Mouse (Mus musculus) megakaryocyte-erythroid progenitor cell, adult 5 weeks (primary cell): ENCODE results near the gene Slc17a9. TPM values are rescaled to one million over a fixed set of nuclear protein-coding genes. Genes with fewer than 3 reads are reported as not detected.

Experiments
- polyA plus RNA-seq: library from polyadenylated mRNA; stranded (reverse); fragments of >175 nt; gene quantifications from 2 replicates; pipeline ENCODE4 v1.2.3, GENCODE M21; 2012

Slc17a9 gene
- polyA plus RNA-seq, result 28.4 and 28.7 TPM in 2 replicates

DNA sequence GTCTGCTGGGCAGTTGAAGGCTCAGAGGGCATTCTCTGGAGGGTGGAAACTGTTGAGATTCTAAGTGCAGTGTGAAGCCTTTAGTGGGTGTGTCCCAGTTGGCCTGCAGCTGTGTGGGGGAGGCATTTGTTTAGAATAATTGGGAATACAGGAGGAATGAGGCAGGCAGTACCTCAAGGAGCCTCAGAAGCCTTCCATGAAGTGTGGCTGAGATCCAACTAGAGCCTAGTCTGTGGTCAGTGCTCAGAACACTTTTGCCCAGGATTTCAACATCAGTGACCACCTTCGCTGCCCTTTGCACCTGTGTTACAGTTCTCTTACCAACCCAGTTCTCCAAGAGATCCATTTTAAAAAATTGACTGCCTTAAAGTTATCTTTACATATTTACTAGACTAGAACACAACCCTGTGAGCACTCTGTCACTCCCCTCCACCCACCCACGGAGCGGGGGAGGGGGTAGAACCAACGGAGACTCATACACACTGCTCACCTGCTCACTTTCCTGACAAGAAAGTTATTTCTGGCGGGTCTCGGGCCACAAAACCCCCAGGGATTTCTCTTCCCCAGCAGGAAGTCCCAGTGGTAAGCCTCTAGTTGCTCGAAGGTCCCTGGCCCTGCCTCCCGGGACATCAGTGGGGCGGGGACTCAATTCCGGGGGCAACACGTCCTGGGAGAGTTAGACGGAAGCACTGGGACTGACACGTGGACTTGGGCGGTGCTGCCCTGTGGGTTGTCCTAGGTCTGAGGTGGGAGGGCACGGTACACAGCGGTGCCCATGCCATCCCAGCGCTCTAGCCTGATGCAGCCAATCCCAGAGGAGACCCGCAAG lies at the start of gene Slc17a9:
Gene Slc17a9 (plus strand): TSS at position 679 of the 829 bp plus-strand sequence.

DNA sequence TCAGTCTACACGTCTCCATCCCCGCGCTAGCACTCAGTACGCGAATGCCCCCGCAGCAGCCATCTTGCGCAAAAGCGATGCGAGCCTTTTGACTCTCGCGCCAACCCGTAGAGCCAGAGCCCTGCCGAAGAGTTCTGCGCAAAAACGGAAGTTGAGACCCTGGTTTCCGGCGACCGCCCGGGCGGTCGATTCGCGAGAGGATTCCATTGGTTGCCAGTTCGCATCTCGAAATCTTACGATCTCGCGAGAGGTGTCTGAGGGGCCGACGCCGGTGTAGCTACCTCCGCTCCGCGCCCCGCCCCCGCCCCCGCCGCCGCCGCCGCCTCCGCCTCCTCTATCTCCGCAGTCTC lies 15.2 kb upstream of the Slc17a9 start, which contains the start of the genes Dido1 and Gid8:
Gene Dido1 (minus strand): TSS at position 77 of the 350 bp plus-strand sequence.
Gene Gid8 (plus strand): TSS at position 195 of the 350 bp plus-strand sequence.

GRCm38 (mm10) chr2:180776793-180777192 lies 51.7 kb downstream of the Slc17a9 start, which contains the start of gene Bhlhe23:
Gene Bhlhe23 (minus strand): TSS chr2:180776900.

Other genes with a start within 250 kb of the Slc17a9 start
- not detected in 2 replicates for gene Ntsr1, start 225.3 kb upstream of the Slc17a9 start, polyA plus RNA-seq
- 20.8 and 25.2 TPM in 2 replicates for gene Mrgbp, start 144.0 kb upstream of the Slc17a9 start, polyA plus RNA-seq
- 134 and 158 TPM in 2 replicates for gene Ogfr, start 136.0 kb upstream of the Slc17a9 start, polyA plus RNA-seq
- gene Col9a3, start 127.5 kb upstream of the Slc17a9 start, polyA plus RNA-seq, result 0.61 and 1.5 TPM in 2 replicates
- gene Tcfl5, start 82.6 kb upstream of the Slc17a9 start, polyA plus RNA-seq, result not detected in 2 replicates
- gene Dido1, start 15.3 kb upstream of the Slc17a9 start, polyA plus RNA-seq, result 16.5 and 24.3 TPM in 2 replicates
- 17.7 and 21.8 TPM in 2 replicates for gene Gid8, start 15.1 kb upstream of the Slc17a9 start, polyA plus RNA-seq
- not detected in 2 replicates for gene Bhlhe23, start 51.6 kb downstream of the Slc17a9 start, polyA plus RNA-seq
- 71.6 and 72.8 TPM in 2 replicates for gene Ythdf1, start 195.7 kb downstream of the Slc17a9 start, polyA plus RNA-seq
- gene Birc7, start 203.8 kb downstream of the Slc17a9 start, polyA plus RNA-seq, result not detected in 2 replicates
- not detected in 2 replicates for gene Nkain4, start 229.4 kb downstream of the Slc17a9 start, polyA plus RNA-seq
- gene Arfgap1, start 242.0 kb downstream of the Slc17a9 start, polyA plus RNA-seq, result 32.5 and 33.4 TPM in 2 replicates